Mouse (Mus musculus) hindbrain, embryonic 12.5 days (tissue): ENCODE results near the gene Fmo6. TPM values are rescaled to one million over a fixed set of nuclear protein-coding genes. Genes with fewer than 3 reads are reported as not detected.

Source experiments
- ATAC-seq: fragments of 200-750 bp; cut with Nextera tagmentation; 2 replicates; pipeline ENCODE4 v1.8.0; 2017; ENCODE audit warnings: moderate TSS enrichment; ENCODE audit not compliant: low FRiP score
- H3K27ac ChIP-seq: fragments of 300-500 bp; sonication (generic); 2 replicates; pipeline ENCODE4 v1.5.1; 2016; ENCODE audit warnings: mild to moderate bottlenecking
- H3K27me3 ChIP-seq: fragments of 300-500 bp; sonication (generic); 2 replicates; pipeline ENCODE4 v1.6.1; 2016; ENCODE audit warnings: mild to moderate bottlenecking
- H3K36me3 ChIP-seq: fragments of 300-500 bp; sonication (generic); 2 replicates; pipeline ENCODE4 v1.6.1; 2016; ENCODE audit warnings: mild to moderate bottlenecking
- H3K4me1 ChIP-seq: fragments of 300-500 bp; sonication (generic); 2 replicates; pipeline ENCODE4 v1.6.1; 2016
- H3K4me2 ChIP-seq: fragments of 300-500 bp; sonication (generic); replicated peaks from 2 replicates; pipeline ENCODE4 v1.6.1; 2016; ENCODE audit warnings: mild to moderate bottlenecking
- H3K4me3 ChIP-seq: fragments of 300-500 bp; sonication (generic); 2 replicates; pipeline ENCODE4 v1.5.1; 2016; ENCODE audit warnings: mild to moderate bottlenecking
- H3K9ac ChIP-seq: fragments of 300-500 bp; sonication (generic); 2 replicates; pipeline ENCODE4 v1.6.1; 2016; ENCODE audit warnings: mild to moderate bottlenecking, moderate library complexity
- H3K9me3 ChIP-seq: fragments of 300-500 bp; sonication (generic); replicated peaks from 2 replicates; pipeline ENCODE4 v1.6.1; 2016; ENCODE audit warnings: mild to moderate bottlenecking
- whole genome bisulfite sequencing: fragments of 180-500 bp; shearing (Covaris S2); methylation state at CpG from one replicate; pipeline ENCODE4 v1.1.7; 2016; 5-methylcytosine and 5-hydroxymethylcytosine counted together
- polyA plus RNA-seq: library from polyadenylated mRNA; unstranded; fragments of >200 nt; fragmentation: Nextera tagmentation; extraction: Ambion mirVana; gene quantifications from 2 replicates; pipeline ENCODE4 v1.2.1, GENCODE M21; 2016

Gene Fmo6
- polyA plus RNA-seq, 1 experiment from 2014 or later: not detected

- no peaks in the 10 kb centered on the region for H3K36me3 ChIP-seq
- ATAC-seq: no peak
- H3K4me1 ChIP-seq: no peaks in the 10 kb centered on the region
- no peak overlapping the region for H3K9ac ChIP-seq
- H3K27me3 ChIP-seq: no peaks in the 10 kb centered on the region
- no peak overlapping the region for H3K4me3 ChIP-seq
- WGBS: 79% methylated on average over 7 of the region's 7 CpGs
- H3K9me3 ChIP-seq: 0 out of 2 replicates have a peak, but pooled peaks cover 4% of the 10 kb centered on the region
- no peak overlapping the region for H3K4me2 ChIP-seq
- H3K27ac ChIP-seq: no peak overlapping the region; the same call in 1 of the 2 replicates
Observed at GRCm38 (mm10) chr1:162870978-162871377, 66.3 kb downstream of the Fmo6 start.

DNA sequence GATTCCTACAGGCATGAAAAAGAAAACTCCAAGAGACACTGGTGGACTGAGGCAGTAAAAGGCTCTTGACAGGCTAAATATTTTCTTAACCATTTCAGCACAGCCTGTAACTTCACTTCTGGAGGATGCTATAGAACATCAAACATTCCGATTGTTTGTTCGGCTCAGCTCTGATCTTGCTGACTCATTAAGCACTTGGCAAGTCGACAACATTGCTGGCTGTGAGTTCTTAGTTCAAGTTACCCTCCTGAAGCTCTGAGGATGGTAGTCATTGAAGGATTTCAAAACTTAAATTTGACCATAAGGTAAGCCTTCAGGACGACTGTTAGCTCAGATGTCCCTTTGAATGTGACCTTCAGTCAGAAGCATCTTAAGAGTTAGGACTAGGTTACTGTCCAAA is 69.9 kb downstream of the Fmo6 start:
- Histone ChIP-seq H3K4me1 (0 out of 2 replicates have a peak, but pooled peaks cover 2% of the 10 kb centered on the region), H3K4me2 (no peak overlapping the region), H3K27ac (no peak overlapping the region), H3K9ac (no peak overlapping the region), H3K36me3 (no peaks in the 10 kb centered on the region), H3K4me3 (no peak overlapping the region), H3K27me3 (no peaks in the 10 kb centered on the region), H3K9me3 (0 out of 2 replicates have a peak, but pooled peaks cover 4% of the 10 kb centered on the region)
- WGBS: 82% methylated on average over 4 of the region's 4 CpGs
- no peak for ATAC-seq

Other genes starting within 250 kb of the Fmo6 start
- 163 and 180 TPM in 2 replicates for gene Prrc2c, start 197.0 kb downstream of the Fmo6 start, polyA plus RNA-seq
- gene Fmo4, start 123.5 kb downstream of the Fmo6 start, polyA plus RNA-seq: 0.46 and 0.52 TPM in 2 replicates
- gene Fmo1, start 70.9 kb downstream of the Fmo6 start, polyA plus RNA-seq: 28.3 and 34.9 TPM in 2 replicates
- 0.14 TPM in 1 of 2 replicates, not detected in the other for gene Fmo2, start 38.8 kb downstream of the Fmo6 start, polyA plus RNA-seq
- gene Fmo3, start 47.0 kb upstream of the Fmo6 start, polyA plus RNA-seq: not detected in 2 replicates
- gene Mroh9, start 148.2 kb upstream of the Fmo6 start, polyA plus RNA-seq: not detected in 2 replicates